Mouse (Mus musculus): Measurements from ENCODE around the gene Olfml3. TPM values are rescaled to one million over a fixed set of nuclear protein-coding genes. Genes with fewer than 3 reads are reported as not detected.

Olfml3 gene
- total RNA-seq, 2 experiments from 2014 or later, result 13.6 to 14.2 TPM

- H3K27ac ChIP-seq, result no peak overlapping the region
- TF ChIP-seq CTCF (conservative IDR thresholded peaks at IDR 0.05), result no peak
- H3K4me3 ChIP-seq, result no peak overlapping the region
- no peak for DNase-seq (ENCODE audit: low spot score in 2 of 2)
Measured at GRCm38 (mm10) chr3:103759261-103759970, 21.6 kb upstream of the Olfml3 start.

GRCm38 (mm10) chr3:103758456-103758855, 20.7 kb upstream of the Olfml3 start:
- no peak overlapping the region for H3K4me3 ChIP-seq
- H3K27ac ChIP-seq, result no peak overlapping the region
- peak; percentile 29; the same call in 1 of the 2 replicates for TF ChIP-seq CTCF (conservative IDR thresholded peaks at IDR 0.05)
- no peak for DNase-seq (ENCODE audit: low spot score in 2 of 2)

- H3K27ac ChIP-seq, result no peak overlapping the region
- no peak for TF ChIP-seq CTCF (conservative IDR thresholded peaks at IDR 0.05)
- no peak overlapping the region for H3K4me3 ChIP-seq
- DNase-seq (ENCODE audit: low spot score in 2 of 2), result no peak
Measured at GRCm38 (mm10) chr3:103756920-103757319, 19.1 kb upstream of the Olfml3 start.

- Histone ChIP-seq H3K27ac (no peak overlapping the region), H3K4me3 (no peak overlapping the region)
- TF ChIP-seq CTCF (conservative IDR thresholded peaks at IDR 0.05), result no peak
- no peak for DNase-seq (ENCODE audit: low spot score in 2 of 2)
Measured at GRCm38 (mm10) chr3:103755351-103755750, 17.6 kb upstream of the Olfml3 start.

- Histone ChIP-seq H3K27ac (no peak overlapping the region), H3K4me3 (no peak overlapping the region)
- DNase-seq (ENCODE audit: low spot score in 2 of 2), result no peak
- no peak for TF ChIP-seq CTCF (conservative IDR thresholded peaks at IDR 0.05)
Measured at GRCm38 (mm10) chr3:103751558-103751957, 13.8 kb upstream of the Olfml3 start.

- no peak for TF ChIP-seq CTCF (conservative IDR thresholded peaks at IDR 0.05)
- no peak overlapping the region for H3K27ac ChIP-seq
- DNase-seq (ENCODE audit: low spot score in 2 of 2), result no peak
- no peak overlapping the region for H3K4me3 ChIP-seq
Measured at GRCm38 (mm10) chr3:103746711-103747110, 8.9 kb upstream of the Olfml3 start.

GRCm38 (mm10) chr3:103745001-103745770, 7.4 kb upstream of the Olfml3 start:
- TF ChIP-seq CTCF (conservative IDR thresholded peaks at IDR 0.05), result no peak
- H3K4me3 ChIP-seq, result no peak overlapping the region
- DNase-seq (ENCODE audit: low spot score in 2 of 2), result no peak
- no peak overlapping the region for H3K27ac ChIP-seq

GRCm38 (mm10) chr3:103743208-103743607, 5.4 kb upstream of the Olfml3 start:
- DNase-seq (ENCODE audit: low spot score in 2 of 2), result no peak
- Histone ChIP-seq H3K4me3 (no peak overlapping the region), H3K27ac (no peak overlapping the region)
- TF ChIP-seq CTCF (conservative IDR thresholded peaks at IDR 0.05), result no peak

- TF ChIP-seq CTCF (conservative IDR thresholded peaks at IDR 0.05), result peak; percentile 52
- Histone ChIP-seq H3K27ac (no peak overlapping the region), H3K4me3 (no peak overlapping the region)
- DNase-seq (ENCODE audit: low spot score in 2 of 2), result no peak
Measured at GRCm38 (mm10) chr3:103740342-103740741, 2.5 kb upstream of the Olfml3 start.

- peak within 1 kb of the TSS; percentile 42 for H3K4me3 ChIP-seq
- TF ChIP-seq CTCF (conservative IDR thresholded peaks at IDR 0.05), result no peak
- DNase-seq (ENCODE audit: low spot score in 2 of 2), result no peak
- H3K27ac ChIP-seq, result peak within 1 kb of the TSS; percentile 81
Measured at GRCm38 (mm10) chr3:103739329-103739728, 1.5 kb upstream of the Olfml3 start, which contains the start of gene Gm10964. Gm10964 (plus strand) TSS chr3:103739366.

- H3K27ac ChIP-seq, result peak overlapping the region; percentile 81
- TF ChIP-seq CTCF (conservative IDR thresholded peaks at IDR 0.05), result no peak
- no peak for DNase-seq (ENCODE audit: low spot score in 2 of 2)
- peak overlapping the region; percentile 42 for H3K4me3 ChIP-seq
Measured at GRCm38 (mm10) chr3:103737061-103737754, 593 bp downstream of the Olfml3 start.

- no peak for TF ChIP-seq CTCF (conservative IDR thresholded peaks at IDR 0.05)
- peak overlapping the region; percentile 36; the same call in 1 of the 2 replicates for H3K27ac ChIP-seq
- no peak overlapping the region for H3K4me3 ChIP-seq
- no peak for DNase-seq (ENCODE audit: low spot score in 2 of 2)
Measured at GRCm38 (mm10) chr3:103735776-103736600, 1.8 kb downstream of the Olfml3 start.

Data from layer of hippocampus, adult 2 months (tissue).